Mouse (Mus musculus) limb, embryonic 14.5 days (tissue): ENCODE measurements around the gene Chd5. TPM values are rescaled to one million over a fixed set of nuclear protein-coding genes. Genes with fewer than 3 reads are reported as not detected.

Experiments used
- ATAC-seq: fragments of 200-750 bp; cut with Nextera tagmentation; 2 replicates; pipeline ENCODE4 v1.8.0; 2017; ENCODE audit warnings: low read depth, moderate number of reproducible peaks, moderate TSS enrichment; ENCODE audit not compliant: low FRiP score
- DNase-seq: peaks from one replicate; pipeline ENCODE4 v3.0.0-alpha.2; 2015; ENCODE audit warnings: low spot score
- H3K27ac ChIP-seq: fragments of 300-500 bp; sonication (generic); replicated peaks from 2 replicates; pipeline ENCODE4 v1.5.1; 2014; ENCODE audit warnings: low read depth, mild to moderate bottlenecking, low read length, moderate library complexity, mixed read lengths
- H3K27me3 ChIP-seq: fragments of 300-500 bp; sonication (generic); 2 replicates; pipeline ENCODE4 v1.6.1; 2014; ENCODE audit warnings: low read length, mixed read lengths; ENCODE audit not compliant: control insufficient read depth, insufficient read depth
- H3K36me3 ChIP-seq: fragments of 300-500 bp; sonication (generic); 2 replicates; pipeline ENCODE4 v1.6.1; 2014; ENCODE audit warnings: mild to moderate bottlenecking, low read length, moderate library complexity, mixed read lengths; ENCODE audit not compliant: control insufficient read depth, insufficient read depth
- H3K4me1 ChIP-seq: fragments of 300-500 bp; sonication (generic); 2 replicates; pipeline ENCODE4 v1.6.1; 2014; ENCODE audit warnings: antibody characterized with exemption, low read length, mixed read lengths; ENCODE audit not compliant: control insufficient read depth, insufficient read depth
- H3K4me2 ChIP-seq: fragments of 300-500 bp; sonication (generic); replicated peaks from 2 replicates; pipeline ENCODE4 v1.6.1; 2014; ENCODE audit warnings: low read depth, mild to moderate bottlenecking, low read length, moderate library complexity; ENCODE audit not compliant: severe bottlenecking
- H3K4me3 ChIP-seq: fragments of 300-500 bp; sonication (generic); replicated peaks from 2 replicates; pipeline ENCODE4 v1.5.1; 2014; ENCODE audit warnings: low read length
- H3K9ac ChIP-seq: fragments of 300-500 bp; sonication (generic); 2 replicates; pipeline ENCODE4 v1.6.1; 2014; ENCODE audit warnings: mild to moderate bottlenecking, low read depth, low read length, moderate library complexity; ENCODE audit not compliant: severe bottlenecking
- H3K9me3 ChIP-seq: fragments of 300-500 bp; sonication (generic); 2 replicates; pipeline ENCODE4 v1.6.1; 2016; ENCODE audit warnings: low read length; ENCODE audit not compliant: control insufficient read depth
- POLR2A ChIP-seq: fragments of 200-500 bp; IDR thresholded peaks from 2 replicates; pipeline ENCODE4 v1.8.0; 2012; ENCODE audit warnings: inconsistent platforms, mild to moderate bottlenecking, moderate library complexity, borderline replicate concordance; ENCODE audit not compliant: insufficient read depth, insufficient read length; ENCODE audit errors: extremely low read depth
- WGBS: fragments of 180-500 bp; shearing (Covaris S2); extraction: QIAGEN DNeasy Blood & Tissue Kit; methylation state at CpG from one replicate; pipeline ENCODE4 v1.1.7; 2014; 5-methylcytosine and 5-hydroxymethylcytosine counted together
- polyA plus RNA-seq, 2 experiments: library from polyadenylated mRNA; depleted of rRNA in 1 of 2; stranded (reverse) in 1 of 2; unstranded in 1 of 2; fragments of >200 nt; fragmentation: Nextera tagmentation in 1 of 2; extraction: Ambion mirVana in 1 of 2; gene quantifications; 2 replicates each; pipeline versions ENCODE4 v1.2.1 to v1.2.3; 2012 to 2014

The Chd5 gene
- polyA plus RNA-seq, 2 experiments = 0.07 to 0.83 TPM

DNA sequence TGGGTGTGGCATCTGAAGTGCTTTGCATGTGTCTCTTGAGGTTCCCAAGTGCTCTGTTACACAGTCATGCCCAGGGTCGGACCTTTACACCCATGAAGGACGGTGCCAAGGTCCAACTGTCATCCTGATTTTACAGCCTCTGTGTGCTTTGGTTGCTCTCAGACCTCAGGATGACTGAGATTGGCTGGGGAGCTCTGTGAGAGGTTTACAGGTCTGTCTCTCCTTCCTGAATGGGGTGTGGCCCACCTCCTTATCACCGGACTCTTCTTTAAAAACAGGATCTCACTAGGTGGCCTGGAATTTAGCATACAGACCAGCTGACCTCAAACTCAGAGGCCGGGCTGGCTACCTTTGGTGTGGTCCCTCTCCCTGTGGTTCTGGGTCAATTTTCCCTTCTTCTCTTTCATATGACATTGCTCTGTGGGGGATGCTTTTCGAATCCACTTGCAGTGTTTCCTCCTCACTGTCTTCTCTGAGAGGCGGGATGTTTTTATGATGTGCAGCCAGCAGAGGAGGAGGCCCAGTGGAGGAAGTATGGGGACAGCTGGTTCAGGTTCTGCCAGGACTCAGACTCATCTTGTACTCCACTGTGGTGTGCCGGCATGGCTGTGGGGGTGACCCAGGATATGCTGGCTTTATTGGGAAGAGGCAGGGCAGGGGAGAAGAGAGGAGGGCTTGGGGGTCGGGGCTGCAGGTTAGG, 12.4 kb downstream of the Chd5 start:
- Histone ChIP-seq H3K36me3 (no peaks in the 10 kb centered on the region), H3K9ac (no peak overlapping the region), H3K4me1 (no peaks in the 10 kb centered on the region), H3K4me3 (no peak overlapping the region), H3K4me2 (no peak overlapping the region), H3K27me3 (peaks cover 25% of the 10 kb centered on the region), H3K27ac (no peak overlapping the region), H3K9me3 (no peaks in the 10 kb centered on the region)
- WGBS = 29% methylated on average over 8 of the region's 8 CpGs
- ATAC-seq = no peak
- DNase-seq = no peak
- TF ChIP-seq POLR2A = no peak

DNA sequence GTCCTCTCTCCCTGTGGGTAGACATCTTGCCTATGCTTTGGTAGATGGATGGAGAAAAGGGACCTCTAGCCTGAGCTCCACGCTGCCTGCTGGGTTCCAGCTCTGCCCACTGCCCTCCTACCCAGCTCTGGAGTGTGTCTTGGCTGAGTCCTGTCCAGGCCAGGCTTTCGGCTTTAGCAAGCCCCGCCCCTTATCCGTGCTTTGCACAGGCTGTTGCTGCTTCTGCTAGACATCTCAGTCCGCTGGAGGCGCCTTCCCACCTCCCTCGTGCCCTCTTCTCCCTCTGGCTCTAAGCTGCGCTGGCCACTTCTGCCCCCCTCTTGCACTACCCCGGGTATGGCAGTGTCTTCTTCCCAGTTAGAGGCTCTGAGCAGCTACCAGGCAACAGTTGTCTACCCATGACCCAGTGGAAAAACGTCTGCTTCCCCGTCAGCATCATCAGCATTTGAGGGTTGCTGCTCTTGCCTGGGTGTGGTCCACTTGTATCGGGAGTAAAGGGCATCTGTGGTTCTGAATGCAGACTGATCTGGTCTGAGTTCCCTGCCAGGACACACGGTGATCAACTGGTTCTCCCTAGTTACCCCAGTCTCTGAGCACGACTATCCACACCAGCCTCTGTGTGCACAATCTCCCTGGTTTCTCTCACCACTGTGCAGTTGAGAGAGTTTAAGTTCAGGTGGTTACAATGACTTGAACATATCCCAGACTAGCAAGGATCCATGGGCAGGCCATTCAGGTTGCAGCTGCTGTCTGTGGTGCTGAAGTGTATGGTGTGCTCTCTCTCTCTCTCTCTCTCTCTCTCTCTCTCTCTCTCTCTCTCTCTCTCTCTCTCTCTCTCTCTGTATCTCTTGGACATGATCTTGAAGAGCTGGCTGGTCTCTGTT, 13.2 kb downstream of the Chd5 start:
- peak; percentile 58 for DNase-seq
- Histone ChIP-seq H3K4me3 (no peak overlapping the region), H3K27me3 (peaks cover 25% of the 10 kb centered on the region), H3K9ac (no peak overlapping the region), H3K36me3 (no peaks in the 10 kb centered on the region), H3K4me1 (no peaks in the 10 kb centered on the region), H3K27ac (no peak overlapping the region), H3K9me3 (no peaks in the 10 kb centered on the region), H3K4me2 (no peak overlapping the region)
- TF ChIP-seq POLR2A = no peak
- no peak for ATAC-seq
- WGBS = 11% methylated on average over 14 of the region's 14 CpGs

DNA sequence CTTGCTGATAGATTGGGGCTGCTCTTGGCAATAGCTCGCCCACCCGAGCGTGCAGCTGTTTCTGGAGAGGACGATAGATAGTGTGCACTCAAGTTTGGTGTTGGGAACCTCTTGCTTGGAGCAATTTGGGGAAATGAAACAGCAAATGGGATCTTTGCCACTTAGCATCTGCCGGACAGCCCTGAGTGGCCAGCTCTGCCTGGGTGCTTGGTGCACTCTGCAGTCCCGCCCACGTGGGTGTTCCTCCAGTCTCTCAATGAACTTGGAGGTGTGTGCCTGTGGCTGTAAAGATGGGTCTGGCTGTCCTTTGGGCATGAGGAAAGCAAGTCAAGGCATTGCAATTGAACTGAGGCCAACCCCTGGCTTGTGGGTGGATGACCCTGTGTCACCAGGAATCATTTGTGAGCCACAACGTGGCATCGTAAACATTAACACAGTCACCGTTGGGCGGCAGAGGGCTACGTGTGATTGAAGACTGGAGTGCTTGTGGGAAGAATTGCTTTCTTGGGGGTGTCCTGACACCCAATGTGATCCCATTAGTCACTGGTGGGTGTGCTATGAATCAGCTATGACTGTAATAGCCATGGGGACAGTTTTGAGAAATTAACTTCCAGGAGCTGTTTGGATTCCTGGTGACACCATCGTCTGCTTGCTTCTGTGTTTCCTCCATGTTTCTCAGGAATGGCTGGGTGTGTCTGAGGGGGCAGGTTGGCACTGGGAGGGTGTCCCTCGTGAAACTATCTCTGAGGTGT, 15.6 kb downstream of the Chd5 start:
- DNase-seq (no peak), ATAC-seq (no peak)
- Histone ChIP-seq H3K9ac (no peak overlapping the region), H3K4me3 (no peak overlapping the region), H3K4me1 (no peaks in the 10 kb centered on the region), H3K4me2 (no peak overlapping the region), H3K9me3 (no peaks in the 10 kb centered on the region), H3K27ac (no peak overlapping the region), H3K27me3 (peaks cover 29% of the 10 kb centered on the region), H3K36me3 (no peaks in the 10 kb centered on the region)
- WGBS = 71% methylated on average over 14 of the region's 14 CpGs
- no peak for TF ChIP-seq POLR2A

DNA sequence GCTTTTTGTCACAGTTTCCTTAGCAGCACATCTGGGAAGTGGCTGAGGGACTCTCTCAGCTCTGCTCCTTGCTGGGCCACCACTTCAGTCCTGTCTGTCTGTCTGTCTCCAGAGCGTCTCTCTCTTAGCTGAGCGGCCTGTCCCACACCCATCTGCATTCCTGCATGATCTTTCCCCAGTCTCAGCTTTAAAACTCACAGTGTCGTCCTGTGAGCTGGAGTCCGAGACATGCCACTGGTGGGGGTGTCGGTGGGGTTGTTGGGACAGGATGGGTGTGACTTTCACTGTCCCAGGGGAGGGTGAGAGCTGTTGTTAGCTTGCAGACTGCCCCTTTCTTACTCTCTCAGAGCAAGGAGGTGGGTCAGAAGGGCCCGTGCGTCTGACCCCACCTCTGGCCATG, 17.2 kb downstream of the Chd5 start:
- ATAC-seq (no peak), DNase-seq (no peak)
- Histone ChIP-seq H3K36me3 (no peaks in the 10 kb centered on the region), H3K4me3 (no peak overlapping the region), H3K9ac (no peak overlapping the region), H3K4me1 (no peaks in the 10 kb centered on the region), H3K27me3 (peaks cover 26% of the 10 kb centered on the region; the same call in 1 of the 2 replicates), H3K4me2 (no peak overlapping the region), H3K27ac (no peak overlapping the region), H3K9me3 (no peaks in the 10 kb centered on the region)
- WGBS = 73% methylated on average over 7 of the region's 7 CpGs
- no peak for TF ChIP-seq POLR2A

DNA sequence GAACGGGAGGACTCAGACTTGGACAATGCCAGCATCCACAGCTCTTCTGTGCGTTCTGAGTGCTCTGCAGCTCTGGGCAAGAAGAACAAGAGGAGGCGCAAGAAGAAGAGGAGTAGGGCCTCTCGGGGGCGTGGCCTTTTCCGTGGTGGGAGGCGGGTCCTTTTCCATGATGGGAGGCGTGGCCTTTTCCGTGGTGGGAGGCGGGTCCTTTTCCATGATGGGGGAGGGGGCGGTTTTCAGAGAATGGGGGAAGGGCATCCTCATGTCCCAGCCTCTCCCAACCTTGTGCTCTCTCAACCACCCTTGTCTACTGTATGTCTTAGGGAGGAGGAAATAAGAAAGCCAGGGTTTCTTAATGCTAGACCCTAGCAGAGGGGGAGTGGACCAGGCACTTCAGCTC, 21.2 kb downstream of the Chd5 start:
- ATAC-seq = no peak
- H3K4me3 ChIP-seq = no peak overlapping the region
- no peak overlapping the region for H3K9ac ChIP-seq
- no peak for TF ChIP-seq POLR2A
- 8% methylated on average over 8 of the region's 11 CpGs for WGBS
- H3K9me3 ChIP-seq = no peaks in the 10 kb centered on the region
- H3K27me3 ChIP-seq = peaks cover 16% of the 10 kb centered on the region; the same call in 1 of the 2 replicates
- H3K4me1 ChIP-seq = no peaks in the 10 kb centered on the region
- H3K4me2 ChIP-seq = no peak overlapping the region
- no peaks in the 10 kb centered on the region for H3K36me3 ChIP-seq
- H3K27ac ChIP-seq = no peak overlapping the region
- DNase-seq = no peak
